Comparison of ENCODE assay signal across 7 mouse cellular contexts in genomic region chr16:25058051-25058747, GRCm38 (mm10).
A peak's percentile ranks its signal among the peaks of the same experiment; 100 is the strongest.
DNase-seq lines count a peak whose midpoint lies in the region; ATAC-seq lines count a peak whose summit lies in the region.

No protein-coding gene starts in this region.

- H3K9ac ChIP-seq in lung, embryonic 15.5 days, result peak overlapping the region; percentile 64; the same call in 1 of the 2 replicates
- peak overlapping the region; percentile 76; the same call in 1 of the 2 replicates for H3K9ac ChIP-seq in forebrain, embryonic 11.5 days (ENCODE audit: low read length)
- H3K9ac ChIP-seq in limb, embryonic 12.5 days (replicated peaks), result no peak overlapping the region
- no peak overlapping the region for H3K9ac ChIP-seq in stomach, embryonic 14.5 days (replicated peaks; ENCODE audit: low read depth, low read length)

- no peaks in the 10 kb centered on the region for H3K27me3 ChIP-seq in lung, embryonic 15.5 days
- H3K27me3 ChIP-seq in forebrain, embryonic 11.5 days (ENCODE audit: control insufficient read depth, insufficient read depth, low read length), result no peaks in the 10 kb centered on the region; the same call in 1 of the 2 replicates
- H3K27me3 ChIP-seq in limb, embryonic 12.5 days, result no peaks in the 10 kb centered on the region; the same call in 1 of the 2 replicates
- no peaks in the 10 kb centered on the region for H3K27me3 ChIP-seq in stomach, embryonic 14.5 days (ENCODE audit: control insufficient read depth, insufficient read depth, low read length)

- WGBS in lung, embryonic 15.5 days, result 40% methylated on average over 11 of the region's 11 CpGs
- 24% methylated on average over 11 of the region's 11 CpGs for WGBS in forebrain, embryonic 11.5 days
- 36% methylated on average over 11 of the region's 11 CpGs for WGBS in limb, embryonic 12.5 days
- 41% methylated on average over 11 of the region's 11 CpGs for WGBS in stomach, embryonic 14.5 days

- H3K4me1 ChIP-seq in lung, embryonic 15.5 days, result peaks cover 27% of the 10 kb centered on the region
- peaks cover 13% of the 10 kb centered on the region for H3K4me1 ChIP-seq in forebrain, embryonic 11.5 days (replicated peaks; ENCODE audit: control insufficient read depth, insufficient read depth, low read length)
- peaks cover 17% of the 10 kb centered on the region; the same call in 1 of the 2 replicates for H3K4me1 ChIP-seq in limb, embryonic 12.5 days (replicated peaks)
- peaks cover 12% of the 10 kb centered on the region; the same call in 1 of the 2 replicates for H3K4me1 ChIP-seq in stomach, embryonic 14.5 days (ENCODE audit: control insufficient read depth, insufficient read depth, low read length)

- no peaks in the 10 kb centered on the region for H3K9me3 ChIP-seq in lung, embryonic 15.5 days
- no peaks in the 10 kb centered on the region for H3K9me3 ChIP-seq in forebrain, embryonic 11.5 days (ENCODE audit: control insufficient read depth, low read length)
- no peaks in the 10 kb centered on the region for H3K9me3 ChIP-seq in limb, embryonic 12.5 days
- H3K9me3 ChIP-seq in stomach, embryonic 14.5 days (ENCODE audit: control insufficient read depth, low read depth, low read length), result no peaks in the 10 kb centered on the region

- no peak for ATAC-seq in lung, embryonic 15.5 days (ENCODE audit: borderline replicate concordance, extremely low read depth, low FRiP score, low TSS enrichment)
- ATAC-seq in forebrain, embryonic 11.5 days (replicated peaks; ENCODE audit: low FRiP score), result peak; percentile 4; the same call in 1 of the 2 replicates
- ATAC-seq in limb, embryonic 12.5 days (ENCODE audit: insufficient number of reproducible peaks, insufficient read depth, low FRiP score, low TSS enrichment, low read depth), result no peak
- peak; percentile 4; the same call in 1 of the 2 replicates for ATAC-seq in stomach, embryonic 14.5 days (ENCODE audit: insufficient number of reproducible peaks, insufficient read depth, low FRiP score, low read depth)

- no peak for DNase-seq in lung, postnatal 4 days
- DNase-seq in forebrain, embryonic 11.5 days (ENCODE audit: low spot score), result peak; percentile 59
- DNase-seq in thymus, adult 18-20 months, result no peak
- no peak for DNase-seq in adrenal gland, adult 18-20 months (ENCODE audit: low spot score in 2 of 2)

- peak overlapping the region; percentile 99 for H3K27ac ChIP-seq in lung, embryonic 15.5 days
- H3K27ac ChIP-seq in forebrain, embryonic 11.5 days (ENCODE audit: low read depth, low read length), result peak overlapping the region; percentile 97
- peak overlapping the region; percentile 94; the same call in 1 of the 2 replicates for H3K27ac ChIP-seq in limb, embryonic 12.5 days
- peak overlapping the region; percentile 95; the same call in 1 of the 2 replicates for H3K27ac ChIP-seq in stomach, embryonic 14.5 days (ENCODE audit: low read length)

- H3K4me2 ChIP-seq in lung, embryonic 15.5 days, result peak overlapping the region; percentile 68
- H3K4me2 ChIP-seq in forebrain, embryonic 11.5 days (ENCODE audit: low read depth, low read length, severe bottlenecking), result peak overlapping the region; percentile 64
- H3K4me2 ChIP-seq in limb, embryonic 12.5 days, result peak overlapping the region; percentile 69
- H3K4me2 ChIP-seq in stomach, embryonic 14.5 days (replicated peaks; ENCODE audit: low read depth, low read length), result peak overlapping the region; percentile 39

- H3K4me3 ChIP-seq in lung, embryonic 15.5 days, result peak overlapping the region; percentile 58
- peak overlapping the region; percentile 55 for H3K4me3 ChIP-seq in forebrain, embryonic 11.5 days (ENCODE audit: low read depth, low read length)
- H3K4me3 ChIP-seq in limb, embryonic 12.5 days (replicated peaks), result peak overlapping the region; percentile 61
- H3K4me3 ChIP-seq in stomach, embryonic 14.5 days (ENCODE audit: low read depth, low read length), result peak overlapping the region; percentile 40

- H3K36me3 ChIP-seq in lung, embryonic 15.5 days, result no peaks in the 10 kb centered on the region
- no peaks in the 10 kb centered on the region for H3K36me3 ChIP-seq in forebrain, embryonic 11.5 days (ENCODE audit: control insufficient read depth, insufficient read depth, low read length)
- no peaks in the 10 kb centered on the region for H3K36me3 ChIP-seq in limb, embryonic 12.5 days
- H3K36me3 ChIP-seq in stomach, embryonic 14.5 days (ENCODE audit: control insufficient read depth, insufficient read depth, low read length), result no peaks in the 10 kb centered on the region

Comparison
In these comparisons a context has a peak if more than half of its experiments do, and no peak if none do; other contexts are left out.
1. ATAC-seq: peak in forebrain, embryonic 11.5 days (single experiment) and stomach, embryonic 14.5 days (single experiment); none in lung, embryonic 15.5 days (single experiment) and limb, embryonic 12.5 days (single experiment).
2. H3K9ac ChIP-seq: peak in lung, embryonic 15.5 days (single experiment) and forebrain, embryonic 11.5 days (single experiment); none in limb, embryonic 12.5 days (single experiment) and stomach, embryonic 14.5 days (single experiment).
3. Peak in every context shown above with its lines, with median percentiles within 50 percentile points of each other: H3K27ac ChIP-seq, H3K4me2 ChIP-seq and H3K4me3 ChIP-seq.